Mouse (Mus musculus) kidney, adult 2 months (tissue): ENCODE results near the gene Cabin1. TPM values are rescaled to one million over a fixed set of nuclear protein-coding genes. Genes with fewer than 3 reads are reported as not detected.

Experiments used
- DNase-seq: peaks from one replicate; pipeline ENCODE4 v3.0.0; 2021
- H3K27ac ChIP-seq: fragments of 200-500 bp; 2 replicates; pipeline ENCODE4 v1.5.1; 2012; ENCODE audit warnings: low read depth, low read length, control low read depth, inconsistent platforms; ENCODE audit not compliant: insufficient read depth
- H3K27me3 ChIP-seq: fragments of 200-500 bp; replicated peaks from 2 replicates; pipeline ENCODE4 v1.6.1; 2012; ENCODE audit warnings: mild to moderate bottlenecking, moderate library complexity, low read length, inconsistent platforms; ENCODE audit not compliant: control insufficient read depth, insufficient read depth
- H3K36me3 ChIP-seq: fragments of 200-500 bp; 2 replicates; pipeline ENCODE4 v1.6.1; 2012; ENCODE audit warnings: mild to moderate bottlenecking, moderate library complexity, low read length, inconsistent platforms; ENCODE audit not compliant: control insufficient read depth, insufficient read depth
- H3K4me1 ChIP-seq: fragments of 200-500 bp; 2 replicates; pipeline ENCODE4 v1.6.1; 2011; ENCODE audit warnings: low read length; ENCODE audit not compliant: control insufficient read depth, insufficient read depth
- H3K4me3 ChIP-seq: fragments of 200-500 bp; 2 replicates; pipeline ENCODE4 v1.5.1; 2011; ENCODE audit warnings: mild to moderate bottlenecking, low read depth, low read length, control low read depth; ENCODE audit not compliant: insufficient read depth
- CTCF ChIP-seq: fragments of 200-500 bp; conservative IDR thresholded peaks from 2 replicates; pipeline ENCODE4 v1.5.1; 2011; ENCODE audit warnings: low read depth, mild to moderate bottlenecking, control low read depth, low read length, moderate library complexity, mixed read lengths; ENCODE audit not compliant: insufficient read depth, insufficient read length
- POLR2A ChIP-seq: fragments of 200-500 bp; IDR thresholded peaks from one replicate; pipeline ENCODE4 v1.6.1; 2011; ENCODE audit warnings: low read depth, low read length, control low read depth
- whole genome bisulfite sequencing: fragments of 180-500 bp; shearing (Covaris S2); methylation state at CpG from one replicate; pipeline ENCODE4 v1.1.7; 2018; 5-methylcytosine and 5-hydroxymethylcytosine counted together
- polyA plus RNA-seq: library from polyadenylated mRNA; depleted of rRNA; stranded (reverse); fragments of >200 nt; gene quantifications from 2 replicates; pipeline ENCODE4 v1.2.3, GENCODE M21; 2012; rRNA removed

Cabin1 gene
- 24.6 and 27.3 TPM in 2 replicates for polyA plus RNA-seq

DNA sequence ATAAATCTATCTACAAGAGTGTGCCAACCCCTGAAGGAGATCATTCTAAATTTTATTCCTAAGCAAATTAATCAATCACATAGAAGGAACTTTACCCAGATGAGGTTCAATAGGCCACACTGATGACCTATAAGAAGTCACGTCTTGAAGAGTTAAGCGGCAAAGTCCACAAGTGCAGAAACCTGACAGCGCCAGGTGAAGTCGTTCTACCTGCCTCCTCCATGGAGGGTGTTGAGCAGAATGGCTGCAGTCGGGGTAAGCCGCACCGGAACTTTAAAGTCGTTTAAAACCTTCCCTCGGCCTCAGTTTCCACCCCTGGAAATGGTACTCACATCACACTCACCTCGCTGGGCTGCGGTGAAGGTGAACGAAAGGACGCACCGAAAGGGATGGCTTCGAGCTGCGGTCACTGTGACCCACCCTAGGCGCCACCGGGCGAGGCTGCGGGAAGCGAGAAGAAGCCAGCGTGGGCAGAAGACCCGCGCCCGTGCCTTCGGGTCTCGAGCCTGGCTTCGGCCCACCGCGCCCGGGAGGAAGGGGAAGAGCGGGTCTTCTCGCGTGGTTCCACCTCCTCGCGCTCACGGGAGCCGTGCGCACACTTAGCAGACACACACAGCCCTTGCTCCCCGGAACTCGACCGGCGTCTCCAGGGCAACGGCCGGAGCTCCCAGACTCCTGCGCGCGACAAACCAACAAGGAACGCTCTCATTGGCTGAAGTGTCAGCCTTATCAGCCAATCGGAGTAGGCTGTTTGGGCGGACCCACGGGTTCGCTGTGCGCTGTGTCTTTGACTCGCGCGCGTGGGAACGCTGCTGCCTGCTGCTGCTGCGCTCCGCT, at the start of gene Cabin1:
TSS of gene Cabin1 (minus strand) at position 660 of the 837 bp plus-strand sequence.
- H3K36me3 ChIP-seq, result no peaks in the 10 kb centered on the region
- H3K4me1 ChIP-seq, result peaks cover 5% of the 10 kb centered on the region; the same call in 1 of the 2 replicates
- DNase-seq, result peak; percentile 99
- under 1% methylated on average over 61 of the region's 61 CpGs for WGBS
- H3K4me3 ChIP-seq, result peak within 1 kb of the TSS; percentile 77
- H3K27me3 ChIP-seq, result no peaks in the 10 kb centered on the region
- H3K27ac ChIP-seq, result peak within 1 kb of the TSS; percentile 55
- TF ChIP-seq POLR2A (peak; percentile 39), CTCF (no peak)

- TF ChIP-seq CTCF (no peak), POLR2A (no peak)
- Histone ChIP-seq H3K27ac (no peak overlapping the region), H3K36me3 (no peaks in the 10 kb centered on the region), H3K4me1 (no peaks in the 10 kb centered on the region), H3K4me3 (no peak overlapping the region), H3K27me3 (no peaks in the 10 kb centered on the region)
- 56% methylated on average over 2 of the region's 2 CpGs for WGBS
- DNase-seq, result no peak
Measured at GRCm38 (mm10) chr10:75804217-75804616, 40.1 kb upstream of the Cabin1 start.

GRCm38 (mm10) chr10:75798176-75798696, 34.1 kb upstream of the Cabin1 start, which contains the start of gene Gstt1:
Gstt1 (minus strand) TSS chr10:75798584.
- Histone ChIP-seq H3K27ac (peak within 1 kb of the TSS; percentile 69), H3K27me3 (no peaks in the 10 kb centered on the region), H3K4me1 (peaks cover 12% of the 10 kb centered on the region), H3K36me3 (no peaks in the 10 kb centered on the region), H3K4me3 (peak within 1 kb of the TSS; percentile 69)
- TF ChIP-seq CTCF (no peak), POLR2A (no peak)
- peak; percentile 80 for DNase-seq
- 2% methylated on average over 18 of the region's 18 CpGs for WGBS

- Histone ChIP-seq H3K4me3 (peak overlapping the region; percentile 69), H3K27ac (peak overlapping the region; percentile 69), H3K27me3 (no peaks in the 10 kb centered on the region), H3K36me3 (no peaks in the 10 kb centered on the region), H3K4me1 (peaks cover 12% of the 10 kb centered on the region)
- 0 out of 2 replicates have a peak, but pooled peaks have one; percentile 2 for TF ChIP-seq CTCF
- TF ChIP-seq POLR2A, result no peak
- WGBS, result under 1% methylated on average over 12 of the region's 12 CpGs
- DNase-seq, result peak; percentile 77
Measured at GRCm38 (mm10) chr10:75797619-75798175, 33.6 kb upstream of the Cabin1 start.

- H3K36me3 ChIP-seq, result no peaks in the 10 kb centered on the region
- no peaks in the 10 kb centered on the region for H3K27me3 ChIP-seq
- WGBS, result 43% methylated on average over 11 of the region's 11 CpGs
- peak overlapping the region; percentile 86 for H3K27ac ChIP-seq
- peak overlapping the region; percentile 69 for H3K4me3 ChIP-seq
- TF ChIP-seq CTCF, result no peak
- no peak for TF ChIP-seq POLR2A
- H3K4me1 ChIP-seq, result peaks cover 12% of the 10 kb centered on the region
- peak; percentile 33 for DNase-seq
Measured at GRCm38 (mm10) chr10:75796731-75797516, 32.8 kb upstream of the Cabin1 start.

DNA sequence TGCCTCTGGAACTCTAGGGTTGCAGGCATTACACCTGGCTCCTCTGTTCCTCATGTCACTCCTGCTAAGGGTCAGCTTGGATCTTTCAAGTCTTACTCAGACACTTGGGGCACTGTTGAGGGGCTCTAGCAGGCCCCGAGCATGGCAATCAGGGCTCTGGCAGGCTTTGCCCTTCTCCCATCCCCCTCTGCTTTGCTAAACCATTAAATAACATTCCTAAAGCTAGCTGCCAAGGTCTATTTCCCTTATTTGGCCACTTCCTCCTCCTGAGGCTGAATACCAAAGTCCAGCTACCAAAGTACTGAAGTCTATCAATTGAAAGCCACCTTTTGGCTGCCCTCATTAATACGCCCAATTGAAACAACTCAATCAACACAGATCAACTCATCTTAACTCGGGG, 30.7 kb upstream of the Cabin1 start:
- H3K4me3 ChIP-seq, result no peak overlapping the region
- no peaks in the 10 kb centered on the region for H3K36me3 ChIP-seq
- H3K4me1 ChIP-seq, result peaks cover 20% of the 10 kb centered on the region
- peak overlapping the region; percentile 72 for H3K27ac ChIP-seq
- peak; percentile 89 for DNase-seq
- TF ChIP-seq POLR2A (no peak), CTCF (no peak)
- 22% methylated on average over 3 of the region's 3 CpGs for WGBS
- no peaks in the 10 kb centered on the region for H3K27me3 ChIP-seq
